Mouse (Mus musculus) ES-Bruce4 (cell line): ENCODE data around the gene Fuk.

ENCODE experiments used
- CTCF ChIP-seq: IDR thresholded peaks from one replicate; pipeline ENCODE4 v1.8.1; 2011; ENCODE audit warnings: low read depth, low read length
- EP300 ChIP-seq: IDR thresholded peaks from 2 replicates; pipeline ENCODE4 v1.6.1; 2011; ENCODE audit warnings: low read depth, low read length; ENCODE audit not compliant: insufficient read depth
- POLR2A ChIP-seq: IDR thresholded peaks from one replicate; pipeline ENCODE4 v1.8.1; 2011; ENCODE audit warnings: low read length; ENCODE audit not compliant: insufficient read depth

DNA sequence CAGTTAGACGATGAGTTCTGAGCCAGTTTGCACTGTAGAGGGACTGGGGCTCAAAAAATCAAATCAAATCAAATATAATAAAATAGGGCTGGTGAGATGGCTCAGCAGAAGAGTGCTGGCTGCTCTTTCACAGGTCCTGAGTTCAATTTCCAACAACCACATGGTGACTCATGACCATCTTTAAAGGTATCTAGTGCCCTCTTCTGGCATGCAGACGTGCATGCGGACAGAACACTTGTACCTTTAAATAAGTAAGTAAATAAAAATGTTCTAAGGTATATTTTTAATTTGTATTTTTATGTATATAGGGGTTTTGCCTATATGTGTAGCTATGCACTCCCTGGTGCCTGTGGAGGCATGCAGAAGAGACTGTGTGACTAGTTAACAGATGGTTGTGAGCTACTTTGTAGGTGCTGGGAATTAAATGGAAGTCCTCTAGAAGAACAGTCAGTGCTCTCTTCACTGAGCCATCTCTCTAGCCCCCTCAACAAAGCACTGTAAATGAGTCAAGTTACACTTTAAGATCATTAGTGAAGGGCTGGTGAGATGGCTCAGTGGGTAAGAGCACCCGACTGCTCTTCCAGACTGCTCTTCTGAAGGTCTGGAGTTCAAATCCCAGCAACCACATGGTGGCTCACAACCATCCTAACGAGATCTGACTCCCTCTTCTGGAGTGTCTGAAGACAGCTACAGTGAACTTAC lies 45.4 kb downstream of the Fuk start:
- no peak for TF ChIP-seq CTCF
- no peak for TF ChIP-seq POLR2A
- TF ChIP-seq EP300 = no peak
